Mouse (Mus musculus) C2C12 (cell line): ENCODE measurements at regions not wholly inside any gene's neighbourhood (a gene's known extent, or its start where the extent isn't known, plus 50 kb on each side); places are given as distances from the start of the nearest gene placed in this dataset.

ENCODE experiments used
- H3K27me3 ChIP-seq: one replicate; pipeline ENCODE4 v1.6.1; 2011; ENCODE audit not compliant: control insufficient read depth, insufficient read depth, insufficient read length
- H3K36me3 ChIP-seq: one replicate; pipeline ENCODE4 v1.6.1; 2011; ENCODE audit not compliant: control insufficient read depth, insufficient read depth
- H3K4me3 ChIP-seq: one replicate; pipeline ENCODE4 v1.5.1; 2011; ENCODE audit warnings: mild to moderate bottlenecking, control low read depth; ENCODE audit not compliant: poor library complexity, insufficient read depth, severe bottlenecking
- H3K79me2 ChIP-seq: one replicate; pipeline ENCODE4 v1.6.1; 2011; ENCODE audit not compliant: control insufficient read depth, insufficient read depth
- H3K79me3 ChIP-seq: one replicate; pipeline ENCODE4 v1.6.1; 2011; ENCODE audit warnings: low read depth, control low read depth
- H3ac ChIP-seq: one replicate; pipeline ENCODE3; 2011; ENCODE audit warnings: low read depth; ENCODE audit not compliant: control insufficient read depth, insufficient read length
- CEBPB ChIP-seq: IDR thresholded peaks from one replicate; pipeline ENCODE4 v1.6.1; 2011; ENCODE audit warnings: low read depth, mild to moderate bottlenecking, control low read depth, moderate library complexity
- CTCF ChIP-seq: IDR thresholded peaks from one replicate; pipeline ENCODE4 v1.5.1; 2011; ENCODE audit not compliant: control insufficient read depth, insufficient read depth, insufficient read length
- FOSL1 ChIP-seq: IDR thresholded peaks from one replicate; pipeline ENCODE4 v1.8.0; 2011; ENCODE audit warnings: mild to moderate bottlenecking, low read length; ENCODE audit not compliant: poor library complexity, insufficient read depth, severe bottlenecking
- MAX ChIP-seq: IDR thresholded peaks from one replicate; pipeline ENCODE4 v1.6.1; 2011; ENCODE audit warnings: mild to moderate bottlenecking, control low read depth
- MYOD1 ChIP-seq: IDR thresholded peaks from one replicate; pipeline ENCODE4 v1.6.1; 2011; ENCODE audit warnings: low read depth; ENCODE audit not compliant: control insufficient read depth, insufficient read length
- MYOG ChIP-seq: IDR thresholded peaks from one replicate; pipeline ENCODE4 v1.6.1; 2011; ENCODE audit not compliant: control insufficient read depth, insufficient read length; ENCODE audit errors: extremely low read depth
- USF1 ChIP-seq: IDR thresholded peaks from one replicate; pipeline ENCODE4 v1.6.1; 2011; ENCODE audit warnings: low read depth, mild to moderate bottlenecking, control low read depth, moderate library complexity

- TF ChIP-seq FOSL1 (no peak), MYOD1 (no peak), CTCF (no peak), MAX (no peak), MYOG (no peak), USF1 (no peak), CEBPB (no peak)
These were observed 350.2 kb upstream of the Zmiz1 start for GRCm38 (mm10) chr14:25108701-25109290.

GRCm38 (mm10) chr14:25109691-25110090, 349.3 kb upstream of the Zmiz1 start:
- Histone ChIP-seq H3K27me3 (no peaks in the 10 kb centered on the region), H3K4me3 (no peak overlapping the region), H3K36me3 (no peaks in the 10 kb centered on the region), H3ac (no peak overlapping the region), H3K79me3 (no peaks in the 10 kb centered on the region), H3K79me2 (no peaks in the 10 kb centered on the region)
- TF ChIP-seq USF1 (no peak), CEBPB (no peak), CTCF (no peak), FOSL1 (no peak), MAX (no peak), MYOD1 (no peak), MYOG (no peak)

More at GRCm38 (mm10) chr14:25108701-25109290, 350.2 kb upstream of the Zmiz1 start:
- H3K27me3 ChIP-seq, result no peaks in the 10 kb centered on the region
- H3K79me3 ChIP-seq, result no peaks in the 10 kb centered on the region
- no peaks in the 10 kb centered on the region for H3K79me2 ChIP-seq
- H3ac ChIP-seq, result no peak overlapping the region
- H3K4me3 ChIP-seq, result no peak overlapping the region
- H3K36me3 ChIP-seq, result no peaks in the 10 kb centered on the region

- Histone ChIP-seq H3K27me3 (no peaks in the 10 kb centered on the region), H3K36me3 (no peaks in the 10 kb centered on the region), H3K79me3 (no peaks in the 10 kb centered on the region), H3K4me3 (no peak overlapping the region), H3ac (no peak overlapping the region), H3K79me2 (no peaks in the 10 kb centered on the region)
- no peak for TF ChIP-seq FOSL1
These were observed 346.2 kb upstream of the Zmiz1 start for GRCm38 (mm10) chr14:25112832-25113231.

GRCm38 (mm10) chr14:25113326-25113725, 345.7 kb upstream of the Zmiz1 start:
- Histone ChIP-seq H3K36me3 (no peaks in the 10 kb centered on the region), H3K27me3 (no peaks in the 10 kb centered on the region), H3K79me2 (no peaks in the 10 kb centered on the region), H3K79me3 (no peaks in the 10 kb centered on the region), H3ac (no peak overlapping the region), H3K4me3 (no peak overlapping the region)
- no peak for TF ChIP-seq CTCF
- no peak for TF ChIP-seq USF1
- TF ChIP-seq MYOG, result no peak
- no peak for TF ChIP-seq FOSL1
- no peak for TF ChIP-seq MYOD1
- no peak for TF ChIP-seq CEBPB

- TF ChIP-seq MYOG (no peak), MAX (no peak), USF1 (no peak), CTCF (peak; percentile 38)
- H3K79me2 ChIP-seq, result no peaks in the 10 kb centered on the region
These were observed 342.6 kb upstream of the Zmiz1 start for GRCm38 (mm10) chr14:25116424-25116823.

GRCm38 (mm10) chr14:25119999-25120398, 339.0 kb upstream of the Zmiz1 start:
- H3ac ChIP-seq, result no peak overlapping the region
- H3K36me3 ChIP-seq, result no peaks in the 10 kb centered on the region
- no peaks in the 10 kb centered on the region for H3K79me2 ChIP-seq
- TF ChIP-seq CEBPB (no peak), MYOG (no peak), MAX (no peak), FOSL1 (no peak), MYOD1 (no peak), USF1 (no peak), CTCF (no peak)
- H3K27me3 ChIP-seq, result no peaks in the 10 kb centered on the region
- no peak overlapping the region for H3K4me3 ChIP-seq
- H3K79me3 ChIP-seq, result no peaks in the 10 kb centered on the region

More at GRCm38 (mm10) chr14:25116424-25116823, 342.6 kb upstream of the Zmiz1 start:
- no peak overlapping the region for H3K4me3 ChIP-seq
- no peaks in the 10 kb centered on the region for H3K27me3 ChIP-seq
- no peaks in the 10 kb centered on the region for H3K36me3 ChIP-seq
- no peak overlapping the region for H3ac ChIP-seq
- H3K79me3 ChIP-seq, result no peaks in the 10 kb centered on the region
